Mouse (Mus musculus): ENCODE results near the gene Pth2.
"Not testable (repeated sequence)": the region's sequence is repeated elsewhere in the genome, so short reads cannot be mapped to it uniquely, and the experiment has no call there.

Pth2 gene

DNA sequence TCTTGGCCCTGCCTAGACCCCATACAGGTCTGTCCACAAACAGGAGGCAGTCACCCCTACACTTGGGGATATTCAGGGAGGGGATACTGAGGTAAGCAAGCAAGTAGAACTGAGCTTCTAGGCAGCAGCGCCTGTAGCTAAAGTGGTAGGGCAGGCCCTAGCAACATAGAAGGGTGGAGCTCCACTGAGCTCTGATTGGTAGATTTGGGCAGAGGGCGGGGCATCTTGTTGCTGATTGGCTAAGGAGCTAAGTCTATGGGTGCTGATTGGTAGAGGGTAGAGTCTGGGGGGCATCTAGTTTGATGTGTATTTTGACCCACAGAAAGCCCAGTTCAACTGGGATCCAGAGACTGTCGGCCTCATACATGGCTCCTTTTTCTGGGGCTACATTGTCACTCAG, 11.3 kb upstream of the Pth2 start:
- no peak for DNase-seq (ENCODE audit: extremely low read depth, insufficient read length, low spot score)

DNA sequence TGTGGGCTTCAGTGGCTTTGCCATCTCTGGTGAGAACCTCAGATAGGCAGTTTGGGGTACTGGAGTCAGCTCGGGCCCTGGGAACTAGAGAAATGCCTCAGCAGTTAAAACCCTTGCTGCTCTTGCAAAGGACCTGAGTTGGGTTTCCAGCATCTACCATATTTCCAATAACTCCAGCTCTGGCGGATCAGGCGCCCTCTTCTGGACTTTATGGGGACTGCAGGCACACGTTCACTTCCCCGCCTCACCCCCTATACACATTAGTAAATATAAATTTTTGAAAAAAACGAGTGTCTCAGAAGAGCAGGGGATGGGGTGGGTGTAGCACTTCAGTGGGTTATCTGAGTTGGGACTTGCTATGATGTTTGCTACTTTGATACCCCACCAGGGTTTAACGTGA, 7.8 kb upstream of the Pth2 start:
- no peak for DNase-seq (ENCODE audit: extremely low read depth, insufficient read length, low spot score)

DNA sequence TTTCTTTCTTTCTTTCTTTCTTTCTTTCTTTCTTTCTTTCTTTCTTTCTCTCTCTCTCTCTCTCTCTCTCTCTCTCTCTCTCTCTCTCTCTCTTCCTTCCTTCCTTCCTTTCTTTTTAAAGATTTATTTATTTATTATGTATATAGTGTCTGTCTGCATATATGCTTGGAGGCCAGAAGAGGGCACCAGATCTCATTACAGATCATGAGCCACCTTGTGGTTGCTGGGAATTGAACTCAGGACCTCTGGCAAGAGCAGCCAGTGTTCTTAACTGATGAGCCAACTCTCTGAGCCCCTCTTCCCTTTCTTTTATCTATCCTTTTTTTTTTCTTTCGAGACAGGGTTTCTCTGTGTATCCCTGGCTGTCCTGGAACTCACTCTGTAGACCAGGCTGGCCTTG, 7.0 kb upstream of the Pth2 start:
- not testable (repeated sequence) for DNase-seq (ENCODE audit: extremely low read depth, insufficient read length, low spot score)

DNA sequence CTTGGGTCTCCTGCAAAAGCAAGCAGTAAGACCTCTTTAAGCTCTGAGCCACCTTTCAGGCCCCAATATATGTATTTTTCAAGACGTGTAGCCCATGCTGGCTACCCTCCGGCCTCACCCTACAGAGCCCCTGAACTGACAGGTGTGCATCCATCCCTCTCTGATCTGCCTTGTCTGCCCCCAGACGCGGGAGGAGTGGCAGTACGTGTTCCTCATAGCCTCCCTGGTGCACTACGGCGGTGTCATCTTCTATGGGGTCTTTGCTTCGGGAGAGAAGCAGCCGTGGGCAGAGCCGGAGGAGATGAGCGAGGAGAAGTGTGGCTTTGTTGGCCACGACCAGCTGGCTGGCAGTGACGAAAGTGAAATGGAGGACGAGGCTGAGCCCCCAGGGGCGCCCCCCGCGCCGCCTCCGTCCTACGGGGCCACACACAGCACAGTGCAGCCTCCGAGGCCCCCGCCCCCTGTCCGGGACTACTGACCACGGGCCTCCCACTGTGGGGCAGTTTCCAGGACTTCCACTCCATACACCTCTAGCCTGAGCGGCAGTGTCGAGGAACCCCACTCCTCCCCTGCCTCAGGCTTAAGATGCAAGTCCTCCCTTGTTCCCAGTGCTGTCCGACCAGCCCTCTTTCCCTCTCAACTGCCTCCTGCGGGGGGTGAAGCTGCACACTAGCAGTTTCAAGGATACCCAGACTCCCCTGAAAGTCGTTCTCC, 6.1 kb upstream of the Pth2 start:
- DNase-seq (ENCODE audit: extremely low read depth, insufficient read length, low spot score), result no peak

DNA sequence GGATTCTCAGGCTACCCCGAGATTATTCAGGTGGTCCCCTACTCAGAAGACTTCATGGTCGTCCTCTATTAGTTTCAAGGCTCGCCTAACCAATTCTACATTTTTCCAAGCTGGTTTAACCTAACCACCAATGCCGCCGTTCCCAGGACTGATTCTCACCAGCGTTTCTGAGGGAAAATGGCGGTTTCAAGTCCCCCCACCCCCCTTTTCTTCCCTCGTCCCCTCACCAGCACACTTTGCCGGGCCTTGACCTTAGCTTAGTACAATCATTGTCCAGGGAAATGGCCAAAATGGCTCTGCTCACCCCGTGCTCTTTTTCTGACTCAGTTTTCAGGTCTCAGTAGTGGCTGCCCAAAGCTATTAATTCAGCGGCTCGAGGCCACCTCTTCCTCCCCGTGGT, 5.4 kb upstream of the Pth2 start:
- DNase-seq (ENCODE audit: extremely low read depth, insufficient read length, low spot score), result no peak

DNA sequence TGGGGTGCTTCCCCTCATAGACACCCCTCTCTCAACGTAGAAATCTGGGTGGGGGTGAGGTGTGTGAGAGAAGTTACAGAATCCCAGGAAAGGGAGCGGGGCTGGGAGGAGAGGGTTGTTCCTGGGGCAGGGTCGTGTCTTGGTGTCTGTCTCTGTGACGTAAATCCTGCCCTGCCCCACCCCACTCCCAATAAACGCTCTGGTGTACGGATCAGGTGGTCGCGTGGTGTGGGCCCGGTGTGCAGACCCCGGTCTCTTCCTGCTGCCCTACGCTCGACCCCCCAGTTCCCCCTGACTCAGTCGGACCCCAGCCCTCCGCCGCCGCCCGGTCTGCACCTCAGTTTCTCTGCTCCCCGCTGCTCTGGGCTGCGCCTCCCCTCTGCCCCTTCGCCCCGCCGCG, 4.9 kb upstream of the Pth2 start:
- DNase-seq (ENCODE audit: extremely low read depth, insufficient read length, low spot score), result no peak

DNA sequence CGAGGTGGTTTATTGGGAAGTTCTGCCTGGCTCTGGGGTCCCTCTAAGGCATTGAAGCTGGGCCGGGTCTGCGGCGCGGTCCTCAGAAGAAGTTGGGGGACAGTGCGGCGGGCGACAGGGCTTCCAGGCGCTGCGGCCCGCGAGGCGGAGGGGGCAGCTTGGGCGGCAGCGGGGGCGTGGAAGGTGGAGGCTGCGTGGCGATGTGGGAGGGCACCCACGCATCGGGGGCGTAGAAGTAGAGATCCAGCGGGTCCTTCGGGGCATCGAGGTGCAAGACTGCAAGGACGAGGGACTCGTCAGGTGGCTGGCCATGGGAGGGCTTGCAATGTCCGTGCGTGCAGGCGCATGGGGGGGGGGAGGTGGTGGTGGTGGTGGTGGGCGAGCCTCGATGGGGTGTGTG, 4.4 kb upstream of the Pth2 start:
- DNase-seq (ENCODE audit: extremely low read depth, insufficient read length, low spot score), result no peak

DNA sequence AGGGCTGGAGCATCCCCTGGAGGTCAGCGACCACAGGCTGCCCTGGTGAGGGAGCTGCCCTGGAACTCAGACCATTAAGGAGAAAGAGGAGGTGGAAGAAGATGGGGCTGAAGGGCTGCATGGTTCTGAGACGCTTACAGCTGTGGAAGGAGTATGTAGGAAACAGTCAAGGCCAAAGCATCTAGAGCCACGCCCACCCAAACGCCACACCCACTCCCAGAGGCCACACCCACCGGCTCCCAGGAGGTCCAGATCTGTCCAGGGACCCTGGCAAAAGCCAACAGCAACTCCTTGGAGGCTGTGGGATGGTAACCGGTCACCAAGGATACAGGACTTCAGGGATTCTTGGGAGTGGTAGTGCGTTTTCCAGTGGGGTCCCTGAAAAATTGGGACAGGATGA, 2.2 kb upstream of the Pth2 start:
- DNase-seq (ENCODE audit: extremely low read depth, insufficient read length, low spot score), result no peak

DNA sequence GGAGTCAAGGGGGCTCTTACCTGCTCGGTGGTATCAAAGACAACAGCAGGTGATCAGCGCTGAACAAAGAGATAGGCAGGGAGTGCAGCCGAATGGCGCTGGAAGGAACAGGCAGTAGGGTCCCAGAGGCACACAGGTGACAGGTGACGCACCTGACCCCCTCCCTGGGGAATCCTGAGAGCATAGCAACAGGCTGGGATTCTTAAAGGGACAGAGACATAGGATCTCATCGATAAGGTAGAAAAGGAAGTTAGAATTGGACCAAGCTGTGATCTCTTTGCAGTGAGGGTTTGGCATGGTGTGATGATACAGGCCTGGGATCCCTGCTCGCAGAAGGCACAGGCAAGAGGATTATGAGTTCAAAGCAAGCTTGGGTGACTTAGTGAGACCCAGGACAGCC, 1.3 kb upstream of the Pth2 start, which contains the start of gene Gfy:
TSS of gene Gfy (minus strand) at position 101 of the 400 bp plus-strand sequence.
- DNase-seq (ENCODE audit: extremely low read depth, insufficient read length, low spot score), result no peak

DNA sequence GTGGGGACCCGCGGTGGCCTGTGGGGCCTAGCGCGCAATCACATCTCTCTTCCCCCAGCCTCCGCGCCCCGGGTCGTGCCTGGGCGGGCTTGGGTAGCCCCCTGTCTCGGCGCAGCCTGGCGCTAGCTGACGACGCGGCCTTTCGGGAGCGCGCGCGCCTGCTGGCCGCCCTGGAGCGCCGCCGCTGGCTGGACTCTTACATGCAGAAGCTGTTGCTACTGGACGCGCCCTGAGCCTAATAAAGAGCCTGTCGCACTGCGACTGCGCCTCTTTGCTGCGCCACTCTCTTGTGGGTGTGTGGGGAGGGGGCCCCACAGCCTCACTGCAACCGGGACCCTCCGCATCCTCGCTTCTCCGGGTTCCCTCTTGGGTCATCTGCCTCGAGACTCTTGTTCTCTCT, 745 bp downstream of the Pth2 start:
- DNase-seq (ENCODE audit: extremely low read depth, insufficient read length, low spot score), result no peak

DNA sequence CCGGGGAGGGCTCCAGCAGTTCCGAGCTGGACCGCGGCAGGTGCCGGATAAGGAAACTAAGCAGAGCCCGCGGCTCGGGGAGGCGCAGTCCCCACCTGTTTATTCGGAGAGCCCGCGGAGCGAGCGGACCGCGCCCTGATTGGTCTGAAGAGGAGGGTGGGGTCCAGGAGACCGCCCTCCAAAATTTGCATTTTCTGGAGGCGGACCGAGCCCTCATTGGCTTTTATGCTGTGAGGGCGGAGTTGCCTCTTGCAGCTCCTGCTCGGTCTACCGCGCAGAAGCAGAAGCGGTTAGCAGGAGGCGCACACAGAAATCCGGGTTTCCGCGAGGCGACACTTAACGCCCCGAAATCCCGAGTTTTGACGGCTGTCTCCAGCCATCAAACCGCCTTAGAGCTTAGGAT, 1.4 kb downstream of the Pth2 start:
- DNase-seq (ENCODE audit: extremely low read depth, insufficient read length, low spot score), result no peak

DNA sequence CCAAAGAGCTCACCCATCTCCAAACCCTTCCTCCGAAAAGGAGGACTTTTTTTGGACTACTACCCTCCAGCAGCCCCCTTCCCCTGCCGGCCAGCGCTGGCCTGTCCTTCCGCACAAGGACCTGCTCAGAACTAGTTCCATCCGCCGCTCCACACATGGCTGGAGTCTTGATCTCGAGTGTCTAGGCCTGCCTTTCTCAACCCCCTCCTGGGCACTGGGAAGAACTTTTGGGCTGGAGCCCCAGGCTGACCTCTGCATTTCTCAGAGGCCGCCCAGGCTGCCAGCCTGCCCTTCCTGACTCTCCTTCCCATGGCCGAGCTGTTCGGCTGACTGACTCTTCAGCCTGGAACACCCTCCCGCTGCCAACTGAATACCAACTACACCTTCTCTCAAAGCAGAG, 1.8 kb downstream of the Pth2 start:
- no peak for DNase-seq (ENCODE audit: extremely low read depth, insufficient read length, low spot score)

DNA sequence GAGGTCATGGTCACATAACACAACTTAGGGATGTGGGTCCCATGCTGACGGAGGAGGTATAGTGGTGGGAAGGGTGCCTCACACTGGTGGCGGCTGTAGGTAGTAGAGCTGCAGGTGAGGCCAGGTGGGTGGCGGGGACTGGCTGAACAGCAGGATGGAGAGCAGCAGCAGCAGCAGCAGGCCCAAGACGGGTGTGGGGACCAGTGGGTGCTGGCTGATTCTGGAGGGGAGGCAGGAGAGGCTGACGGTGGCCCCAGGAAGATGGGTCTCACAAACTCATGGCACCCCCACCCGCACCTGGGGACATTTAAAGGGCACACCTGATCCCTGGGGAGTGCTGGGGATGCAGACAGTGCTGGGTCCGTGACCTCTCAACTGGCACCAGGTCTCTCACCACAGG, 2.9 kb downstream of the Pth2 start:
- no peak for DNase-seq (ENCODE audit: extremely low read depth, insufficient read length, low spot score)

DNA sequence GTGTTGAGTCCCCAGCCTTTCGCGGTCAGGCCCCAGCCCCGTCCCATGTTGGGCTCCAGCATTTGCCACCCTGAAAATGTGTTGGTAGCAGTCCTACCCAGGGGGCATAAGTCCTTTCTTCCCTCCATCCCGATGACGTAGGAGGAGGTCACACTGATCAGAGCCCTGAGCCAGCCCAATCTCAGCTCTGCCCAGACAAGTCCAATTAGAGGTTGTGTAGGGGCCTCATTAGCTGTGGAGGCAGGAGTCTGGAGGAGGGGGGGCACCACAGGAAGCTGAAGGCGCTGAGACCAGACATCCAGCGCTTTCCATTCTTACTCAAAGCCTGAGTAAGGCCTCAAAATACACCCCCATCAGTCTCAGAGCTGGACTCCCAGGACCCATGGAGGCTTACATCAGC, 5.1 kb downstream of the Pth2 start:
- no peak for DNase-seq (ENCODE audit: extremely low read depth, insufficient read length, low spot score)

DNA sequence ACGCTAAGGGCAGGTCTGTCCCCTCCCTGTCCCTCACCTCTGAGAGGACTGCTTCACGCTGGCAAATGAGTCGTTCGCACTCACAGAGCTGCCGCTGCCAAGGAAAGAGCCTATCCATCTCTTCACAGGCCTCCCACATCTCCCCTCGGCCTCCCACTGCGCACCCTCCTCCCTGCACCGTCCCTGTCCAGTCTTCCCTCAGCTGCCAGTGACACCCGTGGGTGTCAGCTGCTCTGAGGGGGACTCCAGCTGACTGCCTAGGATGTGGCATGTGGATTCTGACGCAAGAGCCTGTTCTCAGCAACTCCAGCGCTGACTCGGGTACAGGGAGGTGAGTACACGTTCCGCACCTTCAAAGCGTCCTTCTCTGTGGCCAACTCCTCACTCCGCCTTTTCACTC, 8.8 kb downstream of the Pth2 start:
- DNase-seq (ENCODE audit: extremely low read depth, insufficient read length, low spot score), result no peak

DNA sequence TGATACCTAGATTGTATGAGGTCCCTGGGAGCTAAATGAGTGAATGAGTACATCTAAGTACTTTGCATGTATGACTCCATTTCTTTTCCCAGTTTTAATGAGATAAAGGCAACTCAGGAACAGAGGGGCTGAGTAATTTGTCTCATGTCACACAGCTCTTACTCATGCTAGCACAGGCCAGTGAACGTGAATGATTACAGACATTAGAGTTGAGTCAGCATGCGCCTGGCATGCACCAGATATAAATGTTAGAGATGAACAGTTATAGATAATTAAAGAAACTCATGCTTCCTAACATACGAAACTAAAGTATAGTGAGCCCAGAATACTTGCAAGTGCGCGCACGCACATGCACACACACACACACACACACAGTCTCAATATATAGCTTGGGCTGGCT, 9.4 kb downstream of the Pth2 start:
- no peak for DNase-seq (ENCODE audit: extremely low read depth, insufficient read length, low spot score)

DNA sequence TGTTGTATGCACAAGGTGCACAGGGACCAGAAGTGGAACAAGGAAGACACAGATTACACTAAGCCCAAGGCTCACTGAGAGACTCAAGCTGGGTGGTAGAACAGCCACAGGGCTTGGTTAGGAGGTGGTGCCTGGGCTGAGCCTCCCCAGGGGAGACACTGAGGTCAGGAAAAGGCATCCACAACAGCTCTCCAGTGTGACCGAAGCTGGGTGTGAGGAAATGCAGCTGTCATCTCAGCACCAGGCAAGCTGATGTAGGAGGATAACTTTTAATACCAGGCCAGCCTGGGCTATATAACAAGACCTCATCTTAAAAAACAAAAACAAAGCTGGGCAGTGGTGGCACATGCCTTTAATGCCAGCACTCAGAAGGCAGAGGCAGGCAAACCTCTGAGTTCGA, 10.4 kb downstream of the Pth2 start:
- no peak for DNase-seq (ENCODE audit: extremely low read depth, insufficient read length, low spot score)

DNA sequence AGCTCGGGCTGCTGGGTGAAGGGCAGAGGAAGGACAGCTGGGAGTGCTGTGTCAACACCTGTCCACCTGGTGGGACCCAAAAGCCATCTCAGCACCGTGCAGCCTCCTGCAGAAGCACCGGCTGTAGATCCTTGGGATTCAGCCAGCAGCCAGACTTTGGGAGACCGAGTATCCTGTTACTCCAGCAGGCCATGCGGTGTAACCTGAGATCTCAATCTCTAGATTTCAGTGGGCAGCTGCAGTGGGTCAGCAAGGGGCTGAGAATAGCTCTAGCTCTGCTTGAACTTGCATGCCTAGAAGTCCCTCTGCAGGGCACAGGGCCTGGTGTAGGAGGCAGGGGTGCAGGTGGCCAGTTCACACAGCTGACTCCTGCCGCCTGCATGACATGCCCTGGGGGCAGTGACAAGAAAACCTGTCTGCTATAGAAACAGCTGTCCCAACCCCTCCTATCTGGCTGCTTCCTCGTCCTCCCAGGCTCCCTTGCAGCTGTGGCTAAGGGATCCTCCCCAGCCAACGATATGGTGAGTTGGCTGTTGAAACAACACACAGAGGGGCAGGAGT, 11.1 kb downstream of the Pth2 start:
- peak; percentile 41 for DNase-seq (ENCODE audit: extremely low read depth, insufficient read length, low spot score)

DNA sequence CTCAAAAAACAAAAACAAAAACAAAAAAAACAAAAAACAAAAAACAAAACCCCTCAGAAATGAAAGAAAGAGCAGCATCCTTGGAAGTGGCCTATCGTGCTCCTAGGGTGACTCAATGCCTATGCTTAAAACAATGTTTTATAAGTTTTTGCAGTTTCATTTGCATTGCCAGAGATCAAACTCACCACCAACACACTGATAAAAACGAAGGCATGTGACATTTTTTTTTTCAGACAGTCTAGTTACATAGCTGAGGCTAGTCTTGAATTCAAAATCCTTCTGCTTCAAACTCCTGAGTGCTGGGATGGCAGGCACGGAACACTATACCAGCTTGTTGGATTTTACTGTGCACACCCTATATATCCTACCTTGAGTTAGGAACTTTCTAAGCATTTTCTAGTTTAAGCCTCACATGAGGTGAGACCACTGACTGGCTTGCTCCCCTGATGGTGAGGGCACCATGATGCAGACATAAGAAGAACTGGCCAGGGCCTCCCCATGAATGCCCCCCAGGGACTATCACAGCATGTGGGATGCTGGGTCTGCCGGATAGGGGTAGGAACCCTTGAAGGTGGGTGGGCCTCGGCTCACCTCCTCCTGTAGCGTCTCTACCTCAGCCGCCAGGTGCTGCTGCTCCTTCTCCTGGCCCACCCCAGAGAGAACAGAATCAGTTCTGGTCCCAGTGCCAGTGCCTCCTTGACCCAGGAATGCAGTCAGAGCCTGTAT, 12.0 kb downstream of the Pth2 start:
- no peak for DNase-seq (ENCODE audit: extremely low read depth, insufficient read length, low spot score)

DNA sequence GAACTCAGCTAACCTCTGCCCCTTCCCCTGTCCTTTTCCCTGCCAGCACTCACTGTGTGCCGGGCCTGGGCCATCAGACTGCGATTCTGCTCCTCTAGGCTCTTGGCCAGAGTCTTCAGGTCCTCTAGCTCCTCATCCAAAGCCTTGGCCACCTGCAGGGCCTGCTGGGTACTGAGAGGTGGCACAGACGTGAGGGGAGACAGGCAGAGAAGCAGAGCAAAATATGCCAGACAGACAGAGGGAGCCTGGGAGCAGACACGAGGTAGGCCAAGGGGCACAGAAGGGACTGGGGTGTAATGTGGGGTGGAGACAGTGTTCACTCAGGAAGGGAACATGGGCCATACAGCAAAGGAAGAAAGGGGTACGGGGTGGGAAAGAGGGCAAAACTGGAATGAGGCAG, 12.6 kb downstream of the Pth2 start:
- DNase-seq (ENCODE audit: extremely low read depth, insufficient read length, low spot score), result no peak

DNA sequence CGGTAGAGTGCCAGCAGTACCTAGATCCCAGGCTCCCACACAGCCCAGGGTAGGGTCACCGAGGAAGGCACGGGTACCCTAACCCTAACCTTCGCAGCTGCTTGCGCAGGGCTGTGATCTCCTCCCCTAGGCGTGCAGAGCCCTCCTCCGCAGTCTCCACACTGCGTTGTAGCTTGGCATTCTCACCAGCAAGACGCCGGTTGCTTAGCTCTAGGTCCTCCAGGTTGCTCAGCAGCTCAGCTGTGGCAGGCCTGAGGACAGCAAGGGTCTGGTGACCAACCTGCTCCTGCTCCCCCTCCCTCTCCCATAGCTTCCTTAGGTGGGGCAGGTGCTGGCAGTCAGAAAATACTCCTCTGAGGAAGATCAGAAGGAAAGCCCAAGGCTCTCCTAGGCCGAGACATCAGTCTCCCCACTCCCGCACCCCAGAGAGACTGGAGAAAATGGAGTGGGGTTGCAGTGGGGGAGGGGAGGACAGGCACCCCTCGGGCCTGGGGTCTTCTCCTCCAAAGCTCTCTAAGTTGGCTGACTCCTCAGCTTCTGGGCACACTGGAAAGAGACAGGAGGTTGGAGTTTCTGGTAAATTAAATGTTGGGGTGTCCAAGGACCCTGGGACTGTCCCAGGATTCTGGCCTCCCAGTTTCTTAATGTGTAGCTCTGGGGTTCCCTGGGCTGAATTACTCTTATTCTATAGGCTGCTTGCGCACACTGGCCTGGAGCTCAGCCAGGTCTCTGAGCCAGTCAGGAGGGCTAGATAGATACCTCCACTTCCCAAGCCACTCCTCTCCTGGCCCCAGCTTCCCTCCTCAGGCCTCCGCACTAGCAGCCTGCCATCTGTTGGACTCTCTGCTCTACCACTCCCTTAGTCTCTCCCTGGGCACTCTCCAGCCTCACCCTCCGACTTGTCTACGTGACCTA, 13.3 kb downstream of the Pth2 start:
- DNase-seq (ENCODE audit: extremely low read depth, insufficient read length, low spot score), result no peak

Measured in 3134 (cell line).